Mouse (Mus musculus) heart, embryonic 14.5 days (tissue): ENCODE data around the gene Gm13212. TPM values are rescaled to one million over a fixed set of nuclear protein-coding genes. Genes with fewer than 3 reads are reported as not detected.
"Not testable (repeated sequence)": the region's sequence is repeated elsewhere in the genome, so short reads cannot be mapped to it uniquely, and the experiment has no call there.

Experiments used
- ATAC-seq: fragments of 200-750 bp; cut with Nextera tagmentation; 2 replicates; pipeline ENCODE4 v1.8.0; 2017; ENCODE audit warnings: low read depth, moderate TSS enrichment; ENCODE audit not compliant: insufficient number of reproducible peaks, insufficient read depth, low FRiP score
- H3K27ac ChIP-seq, 2 experiments: fragments of 200-500 bp in 1 of 2; fragments of 300-500 bp in 1 of 2; sonication (generic) in 1 of 2; replicated peaks in 1 of 2; 2 replicates each; pipeline ENCODE4 v1.5.1; 2012 to 2014; ENCODE audit warnings: low read depth in 2 of 2, low read length in 2 of 2, control low read depth in 1 of 2, mild to moderate bottlenecking in 1 of 2, mixed read lengths in 1 of 2; ENCODE audit not compliant: control insufficient read depth in 1 of 2, insufficient read depth in 1 of 2
- H3K27me3 ChIP-seq: fragments of 300-500 bp; sonication (generic); 2 replicates; pipeline ENCODE4 v1.6.1; 2014; ENCODE audit warnings: mild to moderate bottlenecking, low read length, control low read depth; ENCODE audit not compliant: control insufficient read depth, insufficient read depth
- H3K36me3 ChIP-seq: fragments of 300-500 bp; sonication (generic); 2 replicates; pipeline ENCODE4 v1.6.1; 2014; ENCODE audit warnings: mild to moderate bottlenecking, control low read depth, low read length, mixed read lengths; ENCODE audit not compliant: control insufficient read depth, insufficient read depth
- H3K4me1 ChIP-seq, 2 experiments: fragments of 200-500 bp in 1 of 2; fragments of 300-500 bp in 1 of 2; sonication (generic) in 1 of 2; 2 replicates each; pipeline ENCODE4 v1.6.1; 2012 to 2014; ENCODE audit warnings: low read length in 2 of 2, control low read depth in 1 of 2, mixed read lengths in 1 of 2; ENCODE audit not compliant: control insufficient read depth in 2 of 2, insufficient read depth in 2 of 2
- H3K4me2 ChIP-seq: fragments of 300-500 bp; sonication (generic); 2 replicates; pipeline ENCODE4 v1.6.1; 2014; ENCODE audit warnings: mild to moderate bottlenecking, low read length
- H3K4me3 ChIP-seq, 2 experiments: fragments of 200-500 bp in 1 of 2; fragments of 300-500 bp in 1 of 2; sonication (generic) in 1 of 2; 2 replicates each; pipeline ENCODE4 v1.5.1; 2012 to 2014; ENCODE audit warnings: low read length in 2 of 2, mild to moderate bottlenecking in 2 of 2, control low read depth in 1 of 2, low read depth in 1 of 2, moderate library complexity in 1 of 2; ENCODE audit not compliant: control insufficient read depth in 1 of 2, insufficient read depth in 1 of 2
- H3K9ac ChIP-seq: fragments of 300-500 bp; sonication (generic); 2 replicates; pipeline ENCODE4 v1.6.1; 2014; ENCODE audit warnings: mild to moderate bottlenecking, low read length
- H3K9me3 ChIP-seq: fragments of 300-500 bp; sonication (generic); 2 replicates; pipeline ENCODE4 v1.6.1; 2016; ENCODE audit warnings: low read length, control low read depth; ENCODE audit not compliant: control insufficient read depth
- WGBS: fragments of 180-500 bp; shearing (Covaris S2); extraction: QIAGEN DNeasy Blood & Tissue Kit; methylation state at CpG from one replicate; pipeline ENCODE4 v1.1.7; 2014; 5-methylcytosine and 5-hydroxymethylcytosine counted together
- polyA plus RNA-seq: library from polyadenylated mRNA; unstranded; fragments of >200 nt; fragmentation: Nextera tagmentation; extraction: Ambion mirVana; gene quantifications from 2 replicates; pipeline ENCODE4 v1.2.1, GENCODE M21; 2014

Gm13212 gene
- polyA plus RNA-seq, 1 experiment from 2014 or later = 6.6 TPM

- H3K27ac ChIP-seq = no peak overlapping the region
- 62% methylated on average over 3 of the region's 3 CpGs for WGBS
- H3K4me1 ChIP-seq = no peaks in the 10 kb centered on the region
- no peak for ATAC-seq
- no peaks in the 10 kb centered on the region for H3K36me3 ChIP-seq
- no peak overlapping the region for H3K9ac ChIP-seq
- no peaks in the 10 kb centered on the region for H3K27me3 ChIP-seq
- no peak overlapping the region for H3K4me2 ChIP-seq
- H3K4me3 ChIP-seq = no peak overlapping the region
- peaks cover 33% of the 10 kb centered on the region for H3K9me3 ChIP-seq
Observed at GRCm38 (mm10) chr4:145564111-145564821, 20.7 kb upstream of the Gm13212 start.

- ATAC-seq = not testable (repeated sequence)
Observed at GRCm38 (mm10) chr4:145570461-145570860, 14.5 kb upstream of the Gm13212 start.

GRCm38 (mm10) chr4:145576623-145577022, 8.3 kb upstream of the Gm13212 start:
- not testable (repeated sequence) for ATAC-seq, H3K36me3 ChIP-seq, H3K9ac ChIP-seq, H3K4me2 ChIP-seq, H3K4me3 ChIP-seq, H3K4me1 ChIP-seq, H3K27me3 ChIP-seq, H3K27ac ChIP-seq, H3K9me3 ChIP-seq
- 82% methylated on average over 8 of the region's 8 CpGs for WGBS

More at GRCm38 (mm10) chr4:145570461-145570860, 14.5 kb upstream of the Gm13212 start:
- not testable (repeated sequence) for H3K4me1 ChIP-seq, H3K4me3 ChIP-seq, H3K9ac ChIP-seq, H3K27ac ChIP-seq, H3K27me3 ChIP-seq, H3K36me3 ChIP-seq, H3K4me2 ChIP-seq
- WGBS = 70% methylated on average over 6 of the region's 10 CpGs
- peaks cover 14% of the 10 kb centered on the region for H3K9me3 ChIP-seq

- not testable (repeated sequence) for H3K9me3 ChIP-seq, H3K9ac ChIP-seq, H3K27ac ChIP-seq, H3K4me1 ChIP-seq, H3K4me3 ChIP-seq, H3K4me2 ChIP-seq, H3K36me3 ChIP-seq, ATAC-seq, H3K27me3 ChIP-seq
- 67% methylated on average over 1 of the region's 1 CpGs for WGBS
Observed at GRCm38 (mm10) chr4:145580333-145580732, 4.6 kb upstream of the Gm13212 start.

GRCm38 (mm10) chr4:145586046-145586445, 1.1 kb downstream of the Gm13212 start:
- not testable (repeated sequence) for H3K27ac ChIP-seq, H3K9me3 ChIP-seq, H3K9ac ChIP-seq, H3K4me1 ChIP-seq, H3K27me3 ChIP-seq, H3K36me3 ChIP-seq, ATAC-seq
- 51% methylated on average over 2 of the region's 2 CpGs for WGBS
- peak overlapping the region; percentile 51 for H3K4me2 ChIP-seq
- H3K4me3 ChIP-seq = peak overlapping the region in 1 of 2 experiments; percentile 32; a peak in 2 of 4 replicates

- H3K27me3 ChIP-seq, H3K4me2 ChIP-seq, H3K36me3 ChIP-seq, H3K27ac ChIP-seq, H3K9me3 ChIP-seq, H3K4me3 ChIP-seq, H3K9ac ChIP-seq, H3K4me1 ChIP-seq, ATAC-seq: not testable (repeated sequence)
- 60% methylated on average over 1 of the region's 1 CpGs for WGBS
Observed at GRCm38 (mm10) chr4:145594183-145594582, 9.2 kb downstream of the Gm13212 start.

- H3K4me3 ChIP-seq, H3K4me1 ChIP-seq, H3K36me3 ChIP-seq, H3K27ac ChIP-seq, H3K9ac ChIP-seq, H3K27me3 ChIP-seq, H3K4me2 ChIP-seq, H3K9me3 ChIP-seq: not testable (repeated sequence)
- 88% methylated on average over 3 of the region's 4 CpGs for WGBS
- peak; percentile 64; the same call in 1 of the 2 replicates for ATAC-seq
Observed at GRCm38 (mm10) chr4:145594798-145595197, 9.8 kb downstream of the Gm13212 start.
